Mouse (Mus musculus) brain, embryonic 18.5 days (tissue): ENCODE measurements at regions not wholly inside any gene's neighbourhood (a gene's known extent, or its start where the extent isn't known, plus 50 kb on each side); places are given as distances from the start of the nearest gene placed in this dataset.

Source experiments
- DNase-seq: peaks from one replicate; pipeline ENCODE4 v3.0.0-alpha.2; 2012; ENCODE audit warnings: low read depth, low spot score

DNA sequence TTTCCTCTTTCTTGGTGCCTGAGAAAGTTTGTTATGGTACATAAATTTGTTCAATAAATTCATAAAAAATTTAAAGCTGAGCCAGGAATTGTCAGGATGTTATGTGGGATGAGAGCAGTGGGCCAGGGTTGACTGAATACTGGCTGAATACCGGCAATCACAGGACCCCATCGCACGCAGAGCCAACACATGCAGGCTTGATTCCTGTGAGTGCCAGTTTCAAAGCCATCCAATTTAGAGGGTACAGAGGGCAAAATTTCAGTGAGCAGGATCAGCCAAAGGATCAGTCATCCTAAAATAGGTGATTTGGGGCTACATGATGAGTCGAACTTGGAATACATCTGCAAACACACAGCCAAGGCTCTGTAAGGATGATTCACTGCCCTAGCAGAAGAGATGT lies 583.6 kb upstream of the Nectin3 start:
- DNase-seq: no peak

DNA sequence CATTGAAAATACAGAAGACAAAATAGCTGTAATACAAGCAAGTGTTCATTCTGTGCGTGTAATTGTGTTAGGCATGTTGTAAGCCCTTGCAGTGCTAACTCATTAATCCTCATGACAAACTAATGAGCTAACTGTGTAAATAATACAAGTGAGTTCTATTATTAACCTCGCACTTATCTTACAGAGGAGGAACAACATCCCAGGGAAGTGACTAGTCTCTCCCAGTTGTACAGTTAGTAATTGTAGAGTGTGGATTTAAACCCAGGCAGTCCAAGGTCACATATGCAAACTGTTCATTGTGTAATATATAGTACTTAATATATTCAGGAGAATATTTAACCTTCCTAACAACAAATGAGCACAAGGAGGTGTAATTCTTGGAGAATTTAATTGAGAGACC lies 582.0 kb upstream of the Nectin3 start:
- no peak for DNase-seq

DNA sequence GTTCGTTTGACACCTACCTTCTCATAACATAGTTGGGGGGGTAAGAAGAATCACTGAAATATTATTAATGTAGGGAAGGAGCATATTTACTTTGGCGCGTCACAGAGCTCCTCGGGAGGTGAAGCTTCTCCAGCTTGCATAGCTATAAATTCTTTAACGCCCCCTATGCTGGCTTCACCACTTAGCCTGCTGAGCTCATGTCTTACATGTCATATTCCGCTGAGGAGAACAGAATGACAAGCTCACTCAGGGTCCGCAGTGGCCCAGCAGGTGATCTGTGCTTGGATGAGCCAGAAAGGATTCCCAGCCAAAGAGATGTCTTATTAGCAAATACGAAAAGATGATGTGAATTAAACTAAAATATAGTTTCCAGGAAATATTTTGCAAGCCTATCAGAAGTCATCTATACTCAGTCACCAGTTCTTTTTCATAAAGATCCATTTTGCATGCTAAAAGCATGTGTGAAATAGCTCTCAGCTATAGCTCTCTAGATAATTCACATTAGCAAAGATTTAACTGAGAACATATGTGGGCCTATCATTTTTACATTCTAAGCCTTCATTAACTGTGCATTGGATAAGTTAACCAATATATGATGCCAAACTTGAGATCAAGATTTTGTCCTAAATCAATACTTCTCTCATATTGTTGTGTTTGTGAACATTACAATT lies 561.1 kb upstream of the Nectin3 start:
- DNase-seq: peak; percentile 3

DNA sequence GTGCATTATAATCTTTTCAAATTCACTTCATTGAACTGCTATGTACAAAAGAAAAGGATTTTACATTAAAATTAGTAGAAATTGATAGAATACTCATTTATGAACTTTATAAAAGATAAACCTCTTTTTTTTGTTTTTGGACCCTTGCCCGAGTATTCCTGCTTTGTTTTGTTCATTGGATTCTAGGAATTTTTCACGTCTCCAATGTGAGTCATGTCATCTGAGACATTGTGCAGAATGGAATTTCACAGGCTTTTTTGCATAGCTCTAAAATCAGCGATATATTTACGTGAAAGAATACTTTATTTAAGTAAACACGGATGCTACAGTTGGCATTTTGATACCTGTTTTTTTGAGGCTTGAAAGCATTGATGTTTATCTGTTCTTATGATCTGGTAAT lies 560.5 kb upstream of the Nectin3 start:
- DNase-seq: no peak

DNA sequence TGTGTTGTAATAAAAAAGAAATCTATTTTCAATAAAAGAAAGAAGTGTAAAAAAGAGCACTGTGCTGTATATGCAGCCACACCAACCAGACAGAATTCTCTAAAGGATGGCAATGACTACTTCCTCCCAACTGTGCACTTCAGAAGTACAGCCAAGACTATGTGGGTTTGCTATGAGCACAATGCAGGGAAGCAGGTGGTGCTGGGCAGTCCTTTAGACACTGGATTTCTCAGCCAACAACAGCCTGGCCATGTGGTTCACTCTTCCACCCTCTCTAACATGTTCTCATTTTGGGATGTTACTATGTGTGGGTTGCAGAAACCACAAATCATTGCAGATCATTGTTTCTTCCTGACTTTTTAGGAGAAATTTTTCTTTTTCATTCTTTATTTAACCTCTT lies 527.6 kb upstream of the Nectin3 start:
- no peak for DNase-seq

DNA sequence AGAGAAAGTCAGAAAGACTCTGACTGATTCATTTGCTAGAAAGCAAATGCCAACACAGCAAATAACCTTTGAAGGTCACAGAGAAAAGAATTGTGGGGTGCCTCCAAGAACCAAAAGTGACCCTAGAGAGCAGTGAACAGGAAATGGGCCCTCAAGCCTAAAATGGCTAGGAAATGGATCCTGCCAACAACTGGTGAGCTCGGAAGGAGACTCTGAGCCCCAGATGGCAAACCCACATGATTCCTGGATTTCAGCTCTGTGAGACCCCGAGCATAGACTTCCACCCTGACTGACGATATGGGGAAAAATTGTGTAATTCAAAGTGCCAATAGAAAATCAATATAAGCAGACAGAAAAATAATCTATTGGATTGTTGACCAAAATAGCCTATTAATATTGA lies 519.2 kb upstream of the Nectin3 start:
- no peak for DNase-seq

DNA sequence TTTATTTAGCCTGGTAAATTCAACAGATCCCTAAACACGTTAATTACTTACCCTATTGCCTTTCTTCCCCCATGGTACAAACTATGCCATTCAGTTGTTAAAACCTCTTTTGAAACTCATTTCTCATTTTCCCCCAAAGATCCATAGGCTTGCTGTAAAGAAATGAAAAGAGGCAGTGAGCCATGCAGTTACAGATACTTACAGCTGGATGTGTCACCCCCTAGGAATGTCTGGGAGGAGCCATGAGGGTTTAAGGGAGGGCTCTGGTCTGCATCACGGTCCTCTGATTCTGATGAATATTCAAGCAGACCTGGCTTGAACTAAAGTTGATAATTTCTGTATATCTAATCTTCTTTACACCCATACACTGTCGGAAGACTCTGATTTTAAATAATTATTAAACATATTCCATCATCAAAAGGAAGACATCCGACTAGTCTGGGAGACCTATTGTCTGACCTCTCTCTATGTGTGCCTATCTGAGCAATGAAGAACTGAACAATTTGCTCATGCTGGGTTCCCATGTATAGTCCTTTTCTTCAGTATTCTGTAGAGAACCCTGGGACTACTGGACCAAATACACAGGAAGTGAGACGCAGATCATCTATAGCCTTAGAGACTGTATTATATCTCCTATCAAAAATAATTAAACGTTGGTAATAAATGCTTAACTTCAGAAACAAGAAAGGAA lies 484.7 kb upstream of the Nectin3 start:
- no peak for DNase-seq

DNA sequence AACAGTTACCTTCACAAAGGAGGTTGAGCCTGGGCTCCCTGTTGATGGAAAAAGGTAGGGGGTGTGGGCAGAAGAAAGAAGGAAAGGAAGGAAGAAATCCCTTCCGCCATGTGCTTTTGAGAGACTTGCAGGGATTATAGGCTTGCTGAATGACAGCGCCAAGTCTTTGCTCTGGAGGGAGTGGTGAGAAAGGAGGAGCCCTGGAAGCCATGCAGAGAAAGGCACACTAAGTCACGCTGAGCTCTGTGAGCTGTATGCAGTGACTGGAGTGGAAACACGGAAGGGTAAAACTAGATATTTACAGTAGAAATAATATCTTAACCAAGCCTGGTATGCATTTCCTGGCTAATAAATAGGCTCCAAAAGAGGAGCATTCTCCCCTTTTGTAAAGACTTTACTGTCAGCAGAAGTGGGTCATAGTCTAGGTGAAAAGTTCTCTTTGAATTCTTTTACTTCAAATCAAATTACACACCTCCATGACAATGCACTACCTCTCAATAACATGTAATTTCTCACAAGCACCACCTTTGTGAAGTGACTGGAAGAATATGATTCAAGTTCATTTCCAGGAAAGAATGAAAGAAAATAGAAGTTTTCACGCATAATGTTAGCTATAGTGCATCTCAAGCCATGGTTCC lies 484.1 kb upstream of the Nectin3 start:
- no peak for DNase-seq

DNA sequence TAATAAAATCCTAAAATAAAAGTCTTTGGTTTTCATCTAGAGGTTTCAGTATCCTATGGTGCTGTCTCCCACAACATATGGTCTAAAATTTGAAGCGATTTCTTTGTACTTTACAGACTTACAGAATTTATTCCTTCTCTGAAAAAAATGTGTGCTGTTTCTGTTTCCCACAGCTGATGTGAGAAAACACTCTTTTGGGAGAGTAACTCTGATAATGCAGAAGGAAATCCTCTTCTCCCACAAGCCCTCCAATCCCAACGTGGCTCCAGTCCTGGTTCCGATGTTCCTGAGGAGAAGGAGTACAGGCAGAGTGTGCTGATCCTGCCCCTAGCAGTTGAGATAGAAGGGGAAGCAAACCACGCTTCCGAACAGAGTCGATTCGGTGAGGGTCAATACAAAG lies 467.4 kb upstream of the Nectin3 start:
- no peak for DNase-seq

DNA sequence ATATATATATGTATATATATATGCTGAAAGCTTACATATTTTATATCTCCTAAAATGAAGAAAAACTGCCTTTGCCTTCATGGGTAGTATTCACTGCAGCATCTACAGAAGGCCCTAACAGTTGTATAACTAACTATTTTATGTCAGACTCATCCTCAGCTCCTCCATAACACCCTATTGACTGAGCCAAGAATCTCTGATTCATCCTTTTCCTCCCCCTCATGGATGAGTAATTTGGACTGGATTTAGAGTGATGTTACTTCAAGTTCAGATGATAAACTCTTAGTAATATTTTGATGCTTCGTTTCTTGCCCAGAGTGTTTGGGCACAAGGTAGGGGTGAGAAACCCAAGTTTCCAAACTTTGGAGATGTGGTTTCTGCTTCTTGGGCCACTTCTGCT lies 458.7 kb upstream of the Nectin3 start:
- DNase-seq: no peak

DNA sequence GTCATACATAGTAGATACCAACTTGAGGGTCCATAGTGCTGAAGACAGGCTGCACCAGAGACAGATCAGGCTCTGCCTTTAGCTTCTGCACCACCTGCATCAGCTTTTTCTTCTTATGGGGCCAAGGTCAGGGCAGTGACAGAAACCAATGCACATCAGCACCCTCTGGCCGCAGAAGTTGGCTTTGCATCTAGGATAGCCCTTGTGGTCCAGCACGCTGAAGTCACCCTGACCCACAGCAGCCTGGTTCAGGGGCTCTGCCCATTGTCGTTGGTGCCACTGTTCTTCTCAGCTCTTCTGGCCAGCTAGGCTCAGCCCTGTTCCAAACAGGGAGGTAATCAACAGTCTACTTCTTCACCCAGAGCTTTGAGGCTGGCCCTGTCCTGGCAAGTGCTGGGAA lies 427.7 kb upstream of the Nectin3 start:
- no peak for DNase-seq

DNA sequence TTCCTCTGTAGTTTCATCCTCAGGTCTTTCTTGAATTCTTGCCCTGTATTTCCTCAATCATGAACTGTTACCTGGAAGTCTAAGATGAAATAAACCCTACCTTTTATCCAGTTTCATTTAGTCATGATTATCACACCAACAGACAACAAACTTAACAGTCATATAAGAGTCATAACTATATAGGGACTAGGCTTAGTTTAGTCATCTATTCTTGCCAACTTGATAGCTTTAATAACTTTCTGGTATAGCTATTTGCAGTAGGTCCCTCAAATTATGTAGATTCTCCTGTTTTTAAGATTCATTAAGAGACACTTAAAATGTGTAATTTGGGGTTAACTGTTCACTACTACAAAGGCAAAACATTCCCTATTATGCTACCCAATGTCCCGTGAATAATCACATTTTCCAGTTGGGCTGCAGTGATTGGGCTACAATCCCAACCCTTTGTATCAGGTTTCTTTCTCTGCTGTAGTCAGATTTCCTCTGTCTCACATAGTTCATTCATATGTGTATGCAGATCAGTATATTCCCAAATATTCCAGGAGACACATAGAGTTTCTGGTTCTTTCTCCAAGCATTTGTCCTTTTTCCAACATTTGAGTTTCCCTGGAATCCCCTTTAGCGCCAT lies 396.4 kb upstream of the Nectin3 start:
- no peak for DNase-seq

DNA sequence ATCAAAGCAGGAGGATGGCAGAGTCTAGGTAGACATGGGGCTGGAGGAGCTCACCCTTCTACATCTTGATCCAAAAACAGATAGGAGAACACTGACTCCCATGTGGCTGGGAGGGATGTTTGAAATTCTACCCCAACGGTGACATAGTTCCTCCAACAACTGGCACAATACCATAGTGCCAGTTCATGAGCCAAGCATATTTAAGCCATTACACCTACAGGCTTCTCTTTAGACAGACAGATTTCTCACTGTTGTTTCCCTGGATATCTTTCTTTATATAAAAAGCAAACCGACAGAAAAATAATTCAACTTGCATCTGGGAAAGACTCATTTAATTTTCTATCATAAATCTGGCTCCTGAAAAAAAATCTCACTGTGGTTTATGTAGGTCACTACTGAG lies 380.4 kb upstream of the Nectin3 start:
- DNase-seq: no peak

DNA sequence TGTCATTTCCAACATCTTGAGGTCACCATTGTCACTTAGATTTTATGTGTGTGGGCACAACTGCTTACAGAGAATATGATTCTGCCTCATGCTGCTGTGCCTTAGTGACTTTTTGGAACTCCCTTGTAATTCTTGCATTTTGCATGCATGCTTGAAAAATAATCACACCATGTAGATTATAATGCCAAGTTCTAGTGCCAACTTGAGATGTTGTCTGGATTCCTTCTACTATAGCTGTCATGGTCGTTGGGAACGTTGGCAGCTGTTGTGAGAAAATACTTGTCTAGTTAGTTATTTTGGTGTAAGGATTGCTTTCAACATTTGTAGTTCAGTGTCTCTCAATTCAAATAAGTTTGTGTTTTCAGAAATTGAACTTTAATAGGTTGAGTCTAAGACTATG lies 365.6 kb upstream of the Nectin3 start:
- no peak for DNase-seq

DNA sequence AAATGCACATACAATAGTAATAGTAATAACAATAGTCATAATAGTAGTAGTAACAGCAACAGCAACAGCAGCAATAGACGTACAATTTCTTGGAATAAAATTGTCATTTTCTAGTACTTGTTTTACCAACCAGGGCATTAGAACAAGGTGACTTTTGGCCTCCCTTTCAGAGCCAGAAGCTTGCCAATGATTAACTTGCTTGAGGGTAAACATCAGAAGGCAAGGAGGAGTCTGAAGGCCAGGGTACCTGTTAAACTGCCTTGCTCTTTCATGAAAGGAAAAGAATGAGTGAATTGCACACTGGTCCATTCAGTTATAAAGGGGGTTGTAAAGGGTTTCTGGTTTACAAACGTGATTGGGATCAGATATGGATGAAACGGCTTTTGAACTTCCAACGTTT lies 351.2 kb upstream of the Nectin3 start:
- no peak for DNase-seq

DNA sequence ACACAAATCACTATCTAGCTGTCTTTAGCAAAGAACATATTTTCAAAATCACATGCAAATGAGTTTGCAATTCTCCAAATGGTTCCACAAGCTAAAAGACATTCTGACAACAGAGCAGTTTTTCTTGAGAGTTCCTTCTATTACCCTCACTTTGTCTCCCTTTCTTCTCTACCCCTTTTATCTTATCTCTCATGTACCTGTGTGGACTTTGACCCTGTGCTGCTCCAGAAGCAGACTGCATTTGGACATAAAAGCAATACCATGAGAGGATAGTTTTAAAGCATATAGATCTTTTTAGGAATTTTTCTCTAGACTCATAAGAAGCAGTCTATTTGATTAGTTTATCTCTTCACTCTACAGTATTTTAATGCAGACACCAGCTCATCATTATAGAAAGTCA lies 350.4 kb upstream of the Nectin3 start:
- no peak for DNase-seq

DNA sequence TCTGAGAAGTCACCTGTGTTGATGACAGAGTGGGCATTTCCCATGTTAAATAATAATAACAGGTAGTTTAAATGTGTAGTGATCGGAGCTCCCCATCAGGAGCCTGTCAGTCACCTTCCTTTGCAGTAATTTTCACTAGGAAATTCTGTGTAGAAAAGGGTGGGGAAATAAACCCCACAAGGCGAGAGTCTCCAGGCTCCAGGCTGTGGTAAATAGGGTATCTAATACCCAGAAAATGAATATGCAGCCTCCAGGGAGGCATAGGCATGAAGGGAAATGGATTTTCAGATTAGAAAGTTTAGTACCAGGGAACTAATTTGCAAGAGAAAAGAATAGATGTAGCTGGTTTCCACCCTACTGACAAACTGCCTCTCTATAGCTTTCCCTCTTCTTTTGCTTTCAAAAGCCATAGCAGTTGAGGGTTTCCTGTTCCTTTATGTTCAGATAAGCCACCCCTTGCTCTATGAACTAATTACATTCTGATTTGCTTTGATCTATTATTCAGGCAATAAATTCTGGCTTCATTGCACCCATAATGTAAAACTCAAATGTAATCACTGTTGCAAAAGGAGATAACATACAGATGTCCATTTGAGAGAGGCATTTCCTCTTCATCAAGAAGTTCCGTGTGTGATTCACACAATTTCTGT lies 349.5 kb upstream of the Nectin3 start:
- DNase-seq: no peak

DNA sequence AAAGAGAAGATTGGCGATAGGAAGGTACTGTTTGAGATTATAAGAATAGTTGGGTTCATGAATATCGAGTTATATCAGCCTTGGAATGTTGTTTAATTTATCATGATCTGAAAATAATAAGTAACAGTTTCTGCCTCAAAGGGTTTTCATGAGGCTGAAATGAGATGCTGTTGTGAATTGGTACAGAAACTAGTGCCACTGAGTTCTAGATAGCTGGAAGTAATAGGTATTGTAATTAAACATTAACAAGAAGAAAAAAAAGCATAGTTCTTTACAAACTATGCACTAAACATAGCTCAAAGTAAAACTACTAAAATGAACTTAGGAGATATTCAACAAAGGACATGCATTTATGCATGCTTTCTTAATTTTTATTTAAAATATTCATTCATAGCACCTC lies 342.9 kb upstream of the Nectin3 start:
- DNase-seq: no peak

DNA sequence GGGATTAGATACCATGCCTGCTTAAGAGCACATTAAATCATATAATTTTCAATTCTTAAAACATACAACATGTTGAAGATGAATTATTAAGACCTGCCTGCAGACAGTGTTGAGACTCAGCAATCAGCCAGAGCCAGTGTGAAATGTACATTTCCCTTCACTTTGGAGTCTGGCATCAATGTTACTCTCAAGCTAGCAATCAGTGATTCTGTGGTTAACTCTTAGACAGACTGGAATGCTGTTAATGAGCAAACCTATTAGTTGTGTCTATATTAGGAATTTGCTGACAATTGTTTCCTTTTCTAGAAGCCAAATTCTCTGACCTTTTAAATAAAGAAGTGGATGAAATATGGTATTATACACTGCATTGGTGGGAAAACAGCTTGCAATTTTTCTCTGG lies 342.4 kb upstream of the Nectin3 start:
- DNase-seq: no peak

DNA sequence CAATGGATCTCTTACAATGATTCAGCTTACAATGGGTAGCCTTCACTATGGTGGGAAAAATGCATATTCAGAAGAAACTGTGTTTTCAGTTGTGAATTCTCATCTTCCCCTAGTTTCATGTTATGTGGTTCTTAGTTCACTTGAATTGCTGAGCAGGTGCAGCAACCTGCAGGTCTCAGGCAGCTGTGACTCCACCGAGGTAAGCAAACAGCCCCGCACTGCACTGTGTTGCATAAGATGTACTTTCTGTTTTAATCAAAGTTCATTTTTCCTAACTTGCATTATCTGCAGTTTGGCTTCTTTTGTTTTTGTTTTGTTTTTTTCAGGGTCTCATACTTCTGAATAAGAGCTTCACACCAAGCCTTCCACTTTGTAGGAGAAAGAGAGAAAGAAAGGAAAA lies 326.8 kb upstream of the Nectin3 start:
- DNase-seq: no peak

DNA sequence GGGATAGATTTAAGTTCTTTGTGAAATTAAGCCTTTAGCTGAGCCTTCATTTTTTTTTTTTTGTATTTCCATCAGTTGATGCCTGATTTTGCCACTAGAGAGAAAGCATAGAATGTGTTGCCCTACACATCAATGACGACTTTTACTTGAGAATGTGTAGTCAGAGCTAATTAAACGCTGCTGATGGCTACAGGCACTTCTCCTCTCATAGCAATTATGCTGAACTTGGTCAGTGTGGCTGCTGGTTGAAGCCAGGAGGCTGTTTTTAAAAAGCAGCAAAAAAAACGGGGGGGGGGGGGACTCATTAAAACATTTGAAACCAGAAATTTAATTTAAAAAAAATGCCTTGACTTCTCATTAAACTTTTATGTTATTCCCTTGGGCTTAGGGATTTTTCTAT lies 324.4 kb upstream of the Nectin3 start:
- DNase-seq: no peak

DNA sequence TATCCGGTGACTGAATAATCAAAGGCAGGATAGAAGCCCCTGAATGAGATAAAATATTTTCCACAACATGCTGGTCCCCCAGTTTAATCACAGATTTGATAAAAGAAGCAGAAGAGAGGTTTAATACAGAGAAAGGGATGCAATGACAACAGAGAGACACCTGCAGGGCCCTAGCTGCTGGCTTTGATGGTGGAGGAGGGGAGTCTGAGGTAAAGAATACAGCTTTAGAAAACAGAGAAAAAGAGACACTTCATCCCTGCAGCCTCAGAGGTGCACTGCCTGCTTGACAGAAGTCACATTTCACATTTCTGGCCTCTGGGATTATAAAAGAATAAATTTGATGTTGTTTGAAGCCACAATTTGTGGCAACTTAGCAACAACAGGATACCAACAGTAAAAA lies 319.9 kb upstream of the Nectin3 start:
- DNase-seq: no peak
